Mouse (Mus musculus) embryonic fibroblast, embryonic 13.5 days (primary cell): Measurements from ENCODE around the gene Gm28051. TPM values are rescaled to one million over a fixed set of nuclear protein-coding genes. Genes with fewer than 3 reads are reported as not detected.

Source experiments
- H3K27ac ChIP-seq: 2 replicates; pipeline ENCODE4 v1.5.1; 2012; ENCODE audit warnings: low read length, control low read depth, inconsistent platforms; ENCODE audit not compliant: insufficient read depth
- H3K4me1 ChIP-seq: 2 replicates; pipeline ENCODE4 v1.6.1; 2011; ENCODE audit warnings: low read length; ENCODE audit not compliant: control insufficient read depth, insufficient read depth
- H3K4me3 ChIP-seq: 2 replicates; pipeline ENCODE4 v1.5.1; 2011; ENCODE audit warnings: mild to moderate bottlenecking, control low read depth, low read length; ENCODE audit not compliant: insufficient read depth
- CTCF ChIP-seq: IDR thresholded peaks from 2 replicates; pipeline ENCODE4 v1.5.1; 2011; ENCODE audit warnings: mild to moderate bottlenecking, control low read depth, low read length, moderate library complexity, borderline replicate concordance; ENCODE audit not compliant: insufficient read depth
- POLR2A ChIP-seq: IDR thresholded peaks from 2 replicates; pipeline ENCODE4 v1.6.1; 2011; ENCODE audit warnings: low read depth, mild to moderate bottlenecking, control low read depth, low read length, moderate library complexity
- polyA plus RNA-seq: library from polyadenylated mRNA; stranded (reverse); fragments of >200 nt; gene quantifications from 2 replicates; pipeline ENCODE4 v1.2.4, GENCODE M21; 2011; ENCODE audit warnings: low read depth; ENCODE audit not compliant: missing spikeins, insufficient read length

The Gm28051 gene
- polyA plus RNA-seq, 1 experiment = not detected

DNA sequence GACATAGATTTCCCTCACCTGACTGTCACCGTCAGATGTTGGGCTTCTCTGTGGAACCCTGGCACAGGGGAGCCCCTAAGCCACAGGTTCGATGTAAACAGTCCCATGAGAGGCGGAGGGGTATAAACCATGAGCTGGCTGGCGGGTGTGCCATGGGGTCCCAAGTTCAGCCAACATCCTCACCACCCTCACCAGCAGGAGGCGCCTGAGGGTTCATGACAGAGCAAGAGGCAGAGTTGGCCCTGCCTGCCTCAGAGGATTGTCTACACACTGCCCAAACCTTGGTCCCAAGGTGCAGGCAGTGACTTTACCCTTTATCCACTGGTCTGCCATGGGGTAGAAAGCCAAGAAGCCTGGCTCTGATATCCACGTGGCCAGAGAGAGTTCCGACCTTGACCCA lies 76.0 kb downstream of the Gm28051 start:
- Histone ChIP-seq H3K4me3 (no peak overlapping the region), H3K4me1 (no peaks in the 10 kb centered on the region), H3K27ac (no peak overlapping the region)
- TF ChIP-seq POLR2A = no peak
- TF ChIP-seq CTCF = no peak

DNA sequence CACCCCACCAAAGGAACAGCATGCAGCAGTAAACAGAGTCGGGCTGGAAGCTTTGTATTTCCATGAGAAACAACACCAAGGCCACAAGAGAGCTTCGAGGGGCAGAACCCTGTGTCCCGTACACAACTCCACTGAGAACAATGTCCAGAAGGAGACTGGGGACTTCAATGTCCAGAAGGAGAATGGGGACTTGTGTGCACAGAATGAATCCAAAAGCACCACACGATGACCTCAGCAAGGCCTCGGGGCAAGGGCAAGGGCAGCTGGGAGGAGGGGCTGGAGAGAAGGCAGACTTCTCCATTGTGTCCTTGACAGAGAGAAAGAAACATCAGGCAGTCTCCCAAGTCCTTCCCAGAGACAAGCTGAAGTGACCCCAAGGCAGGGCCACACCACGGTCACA lies 78.7 kb downstream of the Gm28051 start:
- TF ChIP-seq CTCF (no peak), POLR2A (no peak)

GRCm38 (mm10) chr12:102677089-102677488 lies 80.5 kb downstream of the Gm28051 start:
- Histone ChIP-seq H3K4me1 (no peaks in the 10 kb centered on the region), H3K27ac (no peak overlapping the region), H3K4me3 (no peak overlapping the region)
- no peak for TF ChIP-seq CTCF
- no peak for TF ChIP-seq POLR2A

More for the DNA sequence above, 78.7 kb downstream of the Gm28051 start:
- Histone ChIP-seq H3K4me3 (no peak overlapping the region), H3K4me1 (no peaks in the 10 kb centered on the region), H3K27ac (no peak overlapping the region)

DNA sequence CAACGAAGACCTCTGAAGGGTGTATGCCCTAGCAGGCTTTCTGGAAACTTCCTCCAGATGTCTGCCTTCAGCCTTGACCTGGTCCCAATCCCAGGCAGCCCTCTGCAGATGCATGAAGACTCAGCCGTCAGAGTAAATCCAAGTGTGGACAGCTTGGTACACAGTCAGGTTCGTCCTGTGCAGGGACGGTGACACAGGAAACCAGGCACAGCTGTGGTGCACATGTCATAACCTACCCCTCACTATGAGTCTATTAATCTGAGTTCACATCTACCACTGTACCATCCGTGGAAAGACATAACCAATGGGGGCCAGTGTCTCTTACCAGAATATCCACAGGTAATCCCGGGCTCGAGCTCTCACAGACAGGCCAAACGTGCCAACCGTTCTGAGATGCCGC lies 83.0 kb downstream of the Gm28051 start:
- Histone ChIP-seq H3K4me1 (no peaks in the 10 kb centered on the region), H3K27ac (no peak overlapping the region), H3K4me3 (no peak overlapping the region)
- TF ChIP-seq CTCF (no peak), POLR2A (no peak)

- Histone ChIP-seq H3K4me1 (no peaks in the 10 kb centered on the region), H3K27ac (no peak overlapping the region), H3K4me3 (no peak overlapping the region)
- no peak for TF ChIP-seq POLR2A
- no peak for TF ChIP-seq CTCF
These were observed 83.4 kb downstream of the Gm28051 start for GRCm38 (mm10) chr12:102674123-102674522.

- no peak overlapping the region for H3K27ac ChIP-seq
- TF ChIP-seq CTCF (no peak), POLR2A (no peak)
These were observed 84.4 kb downstream of the Gm28051 start for GRCm38 (mm10) chr12:102672857-102673839.

DNA sequence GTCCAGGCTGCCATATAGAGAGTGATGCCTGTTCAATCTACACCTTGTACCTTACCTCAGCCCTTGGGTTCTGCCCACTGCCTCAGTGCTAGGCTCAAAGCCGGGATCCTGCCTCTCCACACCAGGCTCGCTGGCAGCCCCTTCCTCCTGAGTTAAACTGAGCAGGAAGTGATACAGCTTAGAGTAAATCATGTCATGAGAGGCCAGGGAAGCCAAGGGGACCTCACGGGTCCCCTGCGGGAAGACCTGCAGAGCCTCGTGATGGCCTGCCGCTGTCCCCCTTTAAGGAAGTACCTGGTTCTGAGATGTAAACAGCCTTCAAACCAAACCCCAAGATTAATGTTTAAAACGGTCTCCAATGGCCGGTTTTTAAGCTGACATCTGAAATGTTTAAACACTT lies 85.4 kb downstream of the Gm28051 start:
- no peak for TF ChIP-seq POLR2A
- H3K4me1 ChIP-seq = no peaks in the 10 kb centered on the region
- no peak overlapping the region for H3K27ac ChIP-seq
- no peak overlapping the region for H3K4me3 ChIP-seq

More at GRCm38 (mm10) chr12:102672857-102673839, 84.4 kb downstream of the Gm28051 start:
- H3K4me3 ChIP-seq = no peak overlapping the region
- no peaks in the 10 kb centered on the region for H3K4me1 ChIP-seq

DNA sequence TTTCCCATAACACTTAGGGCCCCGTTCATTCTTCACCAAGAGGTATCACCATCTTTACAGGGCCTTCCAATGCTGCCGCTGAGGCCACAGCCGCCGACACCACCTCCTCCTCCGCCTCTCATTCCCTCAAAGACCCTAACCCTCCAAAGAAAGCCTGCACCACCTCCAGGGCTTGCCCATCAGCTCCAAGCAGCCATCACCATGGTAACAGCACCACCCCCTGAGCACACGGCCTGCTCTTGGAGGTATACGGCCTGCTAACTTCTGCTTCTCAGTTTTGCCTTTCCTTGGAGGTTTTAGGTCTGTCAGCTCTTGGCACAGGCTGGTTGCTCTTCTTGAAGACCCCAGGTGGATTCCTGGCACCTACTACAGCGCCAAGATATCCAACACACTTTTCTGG lies 86.7 kb downstream of the Gm28051 start:
- Histone ChIP-seq H3K4me1 (no peaks in the 10 kb centered on the region), H3K4me3 (no peak overlapping the region), H3K27ac (no peak overlapping the region)
- TF ChIP-seq CTCF (no peak), POLR2A (no peak)

Other genes starting within 250 kb of the Gm28051 start
- gene Chga, start 202.8 kb downstream of the Gm28051 start, polyA plus RNA-seq = not detected in 2 replicates
- 2.7 and 5.0 TPM in 2 replicates for gene Itpk1, start 52.8 kb downstream of the Gm28051 start, polyA plus RNA-seq
- gene Moap1, start 14.1 kb downstream of the Gm28051 start, polyA plus RNA-seq = 2.7 and 3.3 TPM in 2 replicates
- gene Tmem251, start 14.0 kb downstream of the Gm28051 start, polyA plus RNA-seq = 4.8 and 5.0 TPM in 2 replicates
- 5.4 and 7.0 TPM in 2 replicates for gene Gon7, start within 50 bp of the Gm28051 start, polyA plus RNA-seq
- 28.8 and 35.5 TPM in 2 replicates for gene Ubr7, start 202 bp upstream of the Gm28051 start, polyA plus RNA-seq
- 10.3 and 15.9 TPM in 2 replicates for gene Gm20604, start 907 bp upstream of the Gm28051 start, polyA plus RNA-seq
- 53.2 and 55.2 TPM in 2 replicates for gene Btbd7, start 120.7 kb upstream of the Gm28051 start, polyA plus RNA-seq
- gene Cox8c, start 141.6 kb upstream of the Gm28051 start, polyA plus RNA-seq = not detected in 2 replicates
- gene Unc79, start 191.1 kb upstream of the Gm28051 start, polyA plus RNA-seq = not detected in 2 replicates